Mouse (Mus musculus): ENCODE data around the gene Ripor3.

DNA sequence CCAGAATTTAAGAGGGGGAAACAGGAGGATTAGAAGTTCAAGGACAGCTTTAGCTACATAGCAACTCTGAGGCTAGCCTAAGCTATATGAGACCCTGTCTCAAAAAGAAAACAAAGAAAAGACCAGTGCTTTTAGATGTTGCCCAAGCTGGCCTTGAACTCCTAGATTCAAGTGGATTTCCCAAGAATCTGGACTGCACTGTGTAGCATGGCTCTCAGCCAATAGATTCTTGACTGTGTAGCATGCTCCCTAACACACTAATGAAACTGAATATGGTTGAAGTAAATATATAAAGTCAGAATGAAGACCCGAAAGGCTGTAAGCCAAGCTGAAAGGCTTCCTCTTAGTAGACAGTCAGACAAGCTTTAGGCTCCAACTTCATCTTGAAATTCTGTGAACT is 41.7 kb upstream of the Ripor3 start:
- TF ChIP-seq MAFK (IDR thresholded peaks at IDR 0.05; ENCODE audit: insufficient read depth, low read depth, low read length) (no peak), CHD2 (IDR thresholded peaks at IDR 0.05; ENCODE audit: low read depth, low read length) (no peak), HCFC1 (IDR thresholded peaks at IDR 0.05; ENCODE audit: borderline replicate concordance, insufficient read depth, low read length) (no peak)

Data from ES-E14 (cell line).